Mouse (Mus musculus) E14TG2a.4 (cell line): ENCODE results near the gene Dnttip2.
"Not testable (repeated sequence)": the region's sequence is repeated elsewhere in the genome, so short reads cannot be mapped to it uniquely, and the experiment has no call there.

ENCODE experiments used
- H3K27me3 ChIP-seq: 2 replicates; pipeline ENCODE4 v1.6.1; 2014; ENCODE audit warnings: low read length, control low read depth; ENCODE audit not compliant: insufficient read depth
- H3K36me3 ChIP-seq: 2 replicates; pipeline ENCODE4 v1.6.1; 2014; ENCODE audit warnings: low read length, control low read depth; ENCODE audit not compliant: insufficient read depth
- H3K4me1 ChIP-seq: replicated peaks from 2 replicates; pipeline ENCODE4 v1.6.1; 2014; ENCODE audit warnings: low read depth, low read length, control low read depth
- H3K4me3 ChIP-seq: replicated peaks from 2 replicates; pipeline ENCODE4 v1.5.1; 2014; ENCODE audit warnings: mild to moderate bottlenecking, low read length
- H3K9me3 ChIP-seq: 2 replicates; pipeline ENCODE4 v1.6.1; 2014; ENCODE audit warnings: low read length, control low read depth
- CTCF ChIP-seq: conservative IDR thresholded peaks from 2 replicates; pipeline ENCODE4 v1.5.1; 2014; ENCODE audit warnings: low read length
- NANOG ChIP-seq: IDR thresholded peaks from 2 replicates; pipeline ENCODE4 v1.6.1; 2014; ENCODE audit warnings: borderline replicate concordance, low read length, mixed read lengths
- POU5F1 ChIP-seq: IDR thresholded peaks from 2 replicates; pipeline ENCODE4 v1.6.1; 2014; ENCODE audit warnings: low read length, borderline replicate concordance

Dnttip2 gene

DNA sequence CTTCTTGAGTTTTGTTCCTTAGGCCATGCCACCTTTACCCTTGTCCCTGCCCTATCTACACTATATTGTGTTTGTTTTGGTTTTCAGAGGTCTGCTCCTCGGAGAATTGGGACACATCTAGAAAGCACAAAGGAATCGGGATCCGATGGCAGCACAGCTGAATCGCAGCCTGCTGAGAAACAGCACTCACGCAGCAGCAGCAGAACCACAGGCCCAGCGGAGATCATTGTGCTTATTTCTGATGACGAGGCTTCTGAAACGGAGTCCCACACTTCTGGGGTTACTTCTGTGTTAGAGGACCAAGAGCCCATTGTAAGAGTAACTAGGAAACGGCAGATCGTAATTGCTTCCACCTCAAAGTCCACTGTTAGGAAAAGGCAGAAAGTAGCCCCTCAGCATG is 923 bp downstream of the Dnttip2 start:
- no peak for TF ChIP-seq POU5F1
- TF ChIP-seq CTCF, result no peak
- TF ChIP-seq NANOG, result no peak
- no peaks in the 10 kb centered on the region for H3K9me3 ChIP-seq
- H3K27me3 ChIP-seq, result no peaks in the 10 kb centered on the region
- H3K4me3 ChIP-seq, result peak overlapping the region; percentile 100
- H3K36me3 ChIP-seq, result peaks cover 51% of the 10 kb centered on the region
- H3K4me1 ChIP-seq, result peaks cover 63% of the 10 kb centered on the region

DNA sequence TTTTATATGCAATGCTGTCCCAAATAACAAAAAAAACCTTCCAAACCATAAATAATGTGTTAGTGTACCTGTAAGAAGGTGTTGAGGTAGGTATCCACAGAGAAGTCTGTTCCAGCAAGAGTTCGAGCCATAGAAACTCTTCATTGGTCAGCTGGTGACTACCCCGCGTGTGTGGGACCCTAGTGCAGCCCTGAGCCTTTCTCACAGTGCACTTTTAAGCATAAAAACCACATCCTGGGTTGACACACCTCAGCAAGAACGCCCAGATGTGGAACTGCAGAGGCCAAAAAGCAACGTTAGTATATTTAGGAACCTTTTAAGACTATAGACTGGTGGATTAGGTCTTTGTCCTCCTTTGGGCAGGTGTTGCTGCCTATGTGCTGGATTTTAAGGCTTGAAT is 13.0 kb downstream of the Dnttip2 start:
- TF ChIP-seq POU5F1 (no peak), NANOG (no peak), CTCF (no peak)
- Histone ChIP-seq H3K4me3 (no peak overlapping the region), H3K9me3 (no peaks in the 10 kb centered on the region), H3K36me3 (peaks cover 37% of the 10 kb centered on the region), H3K27me3 (no peaks in the 10 kb centered on the region), H3K4me1 (peaks cover 18% of the 10 kb centered on the region)

DNA sequence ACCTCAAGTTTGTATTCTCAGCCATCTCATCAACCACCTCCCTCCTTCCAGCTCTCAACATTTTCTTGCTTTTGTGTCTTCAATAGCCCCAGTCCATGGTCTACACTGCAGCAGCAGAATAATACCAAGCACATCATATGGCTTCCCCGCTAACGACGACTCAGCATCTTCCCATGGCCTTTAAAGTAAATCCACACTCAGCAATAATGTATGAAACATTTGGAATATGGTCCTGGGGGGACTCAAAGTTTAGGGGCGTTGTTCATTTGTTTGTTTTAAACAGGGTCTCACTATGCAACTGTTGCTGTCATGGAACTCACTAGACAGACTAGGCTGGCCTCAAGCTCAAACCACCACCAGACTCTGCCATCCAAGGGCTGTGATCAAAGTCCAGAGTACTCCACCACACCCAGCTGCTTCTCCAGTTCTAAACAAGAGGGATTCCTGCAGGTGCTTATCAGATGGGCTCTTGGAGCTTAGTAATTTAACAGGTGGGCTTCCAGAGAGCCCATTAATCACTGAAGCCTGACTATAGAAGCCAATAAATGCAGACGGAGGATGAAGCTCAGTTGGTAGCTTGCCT is 14.5 kb downstream of the Dnttip2 start:
- no peaks in the 10 kb centered on the region for H3K27me3 ChIP-seq
- peaks cover 22% of the 10 kb centered on the region for H3K36me3 ChIP-seq
- H3K9me3 ChIP-seq, result no peaks in the 10 kb centered on the region
- no peak overlapping the region for H3K4me3 ChIP-seq
- TF ChIP-seq CTCF, result no peak
- no peak for TF ChIP-seq POU5F1
- TF ChIP-seq NANOG, result no peak
- peaks cover 22% of the 10 kb centered on the region for H3K4me1 ChIP-seq

DNA sequence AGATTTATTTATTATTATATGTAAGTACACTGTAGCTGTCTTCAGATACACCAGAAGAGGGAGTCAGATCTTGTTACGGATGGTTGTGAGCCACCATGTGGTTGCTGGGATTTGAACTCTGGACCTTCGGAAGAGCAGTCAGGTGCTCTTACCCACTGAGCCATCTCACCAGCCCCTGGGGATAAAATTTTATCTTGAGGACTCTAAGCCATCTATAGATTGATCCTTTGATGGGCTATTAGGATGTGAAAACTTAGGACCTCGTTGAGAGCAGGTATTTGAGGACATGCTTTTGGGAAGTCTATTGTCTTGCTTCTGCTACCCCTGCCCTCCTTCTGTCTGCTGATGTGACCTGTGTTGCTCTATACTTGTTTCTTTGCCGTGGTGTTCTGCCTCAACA is 15.2 kb downstream of the Dnttip2 start:
- not testable (repeated sequence) for H3K9me3 ChIP-seq, H3K27me3 ChIP-seq, H3K4me3 ChIP-seq
- peaks cover 26% of the 10 kb centered on the region for H3K4me1 ChIP-seq
- peaks cover 15% of the 10 kb centered on the region for H3K36me3 ChIP-seq

DNA sequence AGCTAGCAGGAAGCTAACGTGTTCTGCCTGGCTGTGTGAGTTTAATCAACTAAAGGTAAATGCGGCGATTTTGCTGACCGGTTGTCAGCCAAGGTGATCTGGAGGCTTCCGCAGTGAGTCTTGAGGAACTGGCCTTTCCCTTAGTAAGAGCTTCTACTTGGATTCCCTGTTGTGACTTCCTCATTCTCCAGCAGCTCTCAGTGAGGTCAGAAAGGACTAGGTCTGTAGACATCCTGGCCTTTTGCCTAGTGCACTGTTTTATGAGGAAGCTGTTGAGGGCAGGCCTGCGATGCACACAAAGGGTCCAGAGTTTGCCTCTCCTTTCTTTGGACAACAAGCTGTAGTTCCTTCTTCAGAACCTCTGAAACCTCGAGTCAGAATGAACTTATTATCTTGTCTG is 16.5 kb downstream of the Dnttip2 start:
- Histone ChIP-seq H3K4me3 (no peak overlapping the region), H3K36me3 (peaks cover 2% of the 10 kb centered on the region), H3K27me3 (no peaks in the 10 kb centered on the region), H3K4me1 (peaks cover 36% of the 10 kb centered on the region), H3K9me3 (no peaks in the 10 kb centered on the region)
- TF ChIP-seq NANOG, result no peak
- TF ChIP-seq CTCF, result no peak
- no peak for TF ChIP-seq POU5F1

DNA sequence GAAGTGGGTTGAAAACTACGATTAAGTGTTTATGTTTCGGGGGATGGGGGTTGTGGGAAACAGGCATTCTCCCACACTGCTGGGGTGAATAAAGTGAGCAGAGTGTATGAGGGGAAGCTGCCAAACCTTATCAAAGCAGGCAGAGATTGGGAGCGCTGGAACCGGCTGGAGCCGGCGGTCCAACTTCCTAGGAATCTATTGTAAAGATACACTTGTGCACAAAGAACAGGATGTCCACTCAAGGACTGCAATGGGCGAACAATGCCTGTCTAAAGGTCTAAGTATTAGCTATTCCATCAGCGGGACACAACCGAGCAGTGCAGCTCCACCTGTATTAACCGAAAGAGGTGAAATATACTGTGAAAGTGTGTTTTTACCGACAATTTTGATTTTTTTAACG is 17.6 kb downstream of the Dnttip2 start:
- Histone ChIP-seq H3K27me3 (no peaks in the 10 kb centered on the region), H3K4me1 (peaks cover 48% of the 10 kb centered on the region), H3K36me3 (no peaks in the 10 kb centered on the region), H3K9me3 (no peaks in the 10 kb centered on the region), H3K4me3 (peak overlapping the region; percentile 94)
- TF ChIP-seq CTCF, result no peak
- peak; percentile 61; the same call in 1 of the 2 replicates for TF ChIP-seq NANOG
- no peak for TF ChIP-seq POU5F1

DNA sequence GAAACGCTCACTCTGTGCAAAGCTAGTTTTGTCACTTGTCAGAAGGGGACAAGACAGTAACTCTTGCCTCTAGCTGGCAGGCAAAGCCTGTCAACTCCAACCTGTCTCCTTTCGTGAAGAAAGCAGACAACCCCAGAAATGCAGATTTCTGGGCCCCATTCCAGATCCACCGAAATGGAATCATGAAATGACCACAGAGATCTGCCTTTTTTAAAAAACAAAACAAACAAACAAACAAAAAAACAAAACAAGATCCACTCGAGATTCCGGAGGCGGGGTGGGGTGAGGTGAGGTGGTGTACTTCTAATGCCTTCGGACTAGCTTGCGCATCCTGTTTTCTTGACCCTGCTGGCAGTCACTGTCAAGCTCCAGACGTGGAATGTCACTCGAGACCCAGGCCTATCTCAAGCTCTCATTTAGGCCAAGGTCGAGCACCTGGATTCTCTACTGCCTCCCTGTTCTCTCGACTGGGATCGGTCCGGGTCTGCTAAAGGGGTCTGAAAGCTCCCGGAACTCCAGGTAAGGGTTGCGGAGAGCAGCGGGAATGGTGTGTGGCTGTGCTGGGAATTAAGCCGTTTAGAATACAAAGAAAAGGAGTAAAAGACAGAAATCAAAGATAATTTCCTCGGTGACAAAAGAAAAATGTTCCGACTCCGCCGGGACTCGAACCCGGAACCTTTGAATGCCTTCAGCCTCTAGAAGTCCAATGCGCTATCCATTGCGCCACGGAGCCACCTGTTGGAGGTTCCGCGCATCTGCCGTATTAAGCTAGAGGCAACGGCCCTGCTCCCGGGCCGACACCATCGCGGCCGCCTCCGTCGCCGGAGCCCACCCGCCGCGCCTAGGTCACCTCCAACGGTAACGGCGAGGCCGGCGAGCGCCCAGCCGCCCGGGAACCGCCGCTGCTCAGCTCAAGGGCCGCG is 18.4 kb downstream of the Dnttip2 start:
- H3K27me3 ChIP-seq, result no peaks in the 10 kb centered on the region
- H3K9me3 ChIP-seq, result no peaks in the 10 kb centered on the region
- peaks cover 55% of the 10 kb centered on the region for H3K4me1 ChIP-seq
- no peak for TF ChIP-seq POU5F1
- no peak for TF ChIP-seq CTCF
- no peak for TF ChIP-seq NANOG
- H3K36me3 ChIP-seq, result no peaks in the 10 kb centered on the region
- peak overlapping the region; percentile 94 for H3K4me3 ChIP-seq

DNA sequence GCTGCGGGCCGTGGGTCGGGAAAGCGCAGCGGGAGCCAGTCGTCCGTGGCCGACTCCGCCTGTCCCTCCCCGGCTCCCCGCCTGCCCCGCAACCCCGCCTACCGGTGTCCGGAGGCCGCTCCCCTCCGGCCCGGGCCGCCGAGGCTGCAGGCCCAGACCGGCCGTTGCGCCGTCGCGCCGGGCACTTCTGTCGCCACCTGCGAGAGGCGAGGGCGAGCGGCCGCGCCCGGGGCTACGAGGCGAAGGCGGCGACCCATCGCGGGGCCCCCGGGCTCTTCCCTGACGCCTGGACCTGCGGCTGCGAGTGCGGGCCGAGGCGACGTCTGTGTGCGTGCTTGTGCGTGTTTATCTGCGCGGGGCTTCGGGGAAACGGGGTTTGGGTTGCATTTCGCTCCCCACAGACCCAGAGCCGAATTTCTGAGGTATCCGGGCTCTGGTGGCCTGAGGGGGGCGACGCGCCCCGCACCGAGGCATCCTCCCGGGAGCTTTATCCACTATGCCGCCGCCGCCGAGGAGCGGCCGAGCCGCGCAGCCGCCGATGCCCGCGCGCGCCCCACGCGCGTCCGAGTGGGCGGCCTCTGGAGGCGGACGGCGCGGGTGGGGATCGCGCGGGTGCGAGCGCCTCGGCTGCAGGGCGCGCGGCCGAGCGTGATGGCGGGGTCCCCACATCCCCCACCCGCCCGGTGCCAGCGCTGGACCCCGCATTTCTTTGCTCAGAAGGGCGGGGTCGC is 19.2 kb downstream of the Dnttip2 start:
- no peaks in the 10 kb centered on the region for H3K36me3 ChIP-seq
- TF ChIP-seq POU5F1, result no peak
- no peak for TF ChIP-seq NANOG
- TF ChIP-seq CTCF, result no peak

More for the DNA sequence above, 19.2 kb downstream of the Dnttip2 start:
- H3K27me3 ChIP-seq, result no peaks in the 10 kb centered on the region
- H3K9me3 ChIP-seq, result no peaks in the 10 kb centered on the region
- peaks cover 62% of the 10 kb centered on the region for H3K4me1 ChIP-seq
- peak overlapping the region; percentile 94 for H3K4me3 ChIP-seq
